Mouse (Mus musculus) gastrocnemius, adult 18-20 months (tissue): ENCODE data around the gene Arhgef11. TPM values are rescaled to one million over a fixed set of nuclear protein-coding genes. Genes with fewer than 3 reads are reported as not detected.

Experiments used
- DNase-seq: peaks from one replicate; pipeline ENCODE4 v3.0.0; 2021; ENCODE audit warnings: low spot score
- total RNA-seq, 2 experiments: library from RNA; stranded (reverse); gene quantifications; 2 replicates each; pipeline ENCODE4 v1.2.3; 2021

The Arhgef11 gene
- total RNA-seq, 2 experiments from 2014 or later: 18.5 to 19.9 TPM

DNA sequence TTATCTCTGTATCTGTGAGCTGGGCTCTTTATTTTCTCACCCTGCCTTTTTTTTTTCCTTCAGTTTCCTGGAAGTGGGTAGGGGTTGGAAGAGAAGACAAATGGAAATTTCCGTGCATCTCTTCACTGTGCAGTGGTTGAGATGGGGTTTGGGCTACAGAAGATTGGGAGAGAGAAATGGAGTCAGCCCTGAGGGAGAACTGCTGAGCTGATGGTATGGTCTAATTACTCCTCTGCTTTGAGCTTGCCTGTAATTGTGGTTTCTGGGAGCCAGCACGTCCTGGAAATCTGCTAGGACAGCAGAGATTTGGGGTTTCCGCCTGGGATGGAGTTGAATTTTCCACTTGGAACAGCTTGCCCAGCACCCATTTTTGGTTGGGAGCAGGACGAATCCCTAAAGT, 43.1 kb downstream of the Arhgef11 start:
- DNase-seq: no peak

DNA sequence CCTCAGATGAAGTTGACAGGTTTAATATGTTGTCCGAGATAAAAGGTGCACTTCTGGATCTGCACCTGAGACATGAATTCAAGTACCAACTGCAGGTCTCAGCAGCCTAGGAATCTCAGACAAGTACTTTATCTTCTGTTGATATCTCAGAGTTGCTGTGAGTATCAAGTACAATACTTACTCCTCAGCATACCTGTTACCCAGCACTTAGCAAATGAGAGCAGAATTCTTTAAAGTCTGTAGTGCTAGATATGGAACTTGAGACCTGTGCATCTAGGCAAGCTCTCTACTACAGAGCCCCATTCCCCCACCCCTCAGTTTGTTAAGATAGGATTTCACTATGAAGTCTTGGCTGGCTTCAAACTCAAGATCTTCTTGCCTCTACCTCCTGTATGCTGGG, 43.9 kb downstream of the Arhgef11 start:
- no peak for DNase-seq

DNA sequence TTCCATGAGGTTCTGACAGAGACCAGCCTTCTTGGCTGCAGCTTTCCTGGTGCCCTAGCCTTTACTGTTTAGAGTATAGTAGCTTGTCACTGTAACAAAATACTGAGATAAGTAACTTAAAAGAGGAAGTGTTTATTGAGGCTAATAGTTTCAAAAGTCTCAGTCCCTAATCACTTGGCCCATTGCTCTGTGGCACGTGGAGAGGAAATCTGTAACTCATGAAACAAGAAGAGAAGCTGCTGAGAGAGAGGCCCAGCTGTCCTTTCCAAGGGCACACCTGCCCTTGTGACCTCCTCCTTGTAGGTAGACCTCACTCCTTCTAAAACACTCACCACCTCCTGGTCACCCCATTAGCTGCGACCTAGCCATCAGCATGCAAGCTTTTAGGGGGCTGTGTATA, 101.2 kb downstream of the Arhgef11 start:
- DNase-seq: no peak

DNA sequence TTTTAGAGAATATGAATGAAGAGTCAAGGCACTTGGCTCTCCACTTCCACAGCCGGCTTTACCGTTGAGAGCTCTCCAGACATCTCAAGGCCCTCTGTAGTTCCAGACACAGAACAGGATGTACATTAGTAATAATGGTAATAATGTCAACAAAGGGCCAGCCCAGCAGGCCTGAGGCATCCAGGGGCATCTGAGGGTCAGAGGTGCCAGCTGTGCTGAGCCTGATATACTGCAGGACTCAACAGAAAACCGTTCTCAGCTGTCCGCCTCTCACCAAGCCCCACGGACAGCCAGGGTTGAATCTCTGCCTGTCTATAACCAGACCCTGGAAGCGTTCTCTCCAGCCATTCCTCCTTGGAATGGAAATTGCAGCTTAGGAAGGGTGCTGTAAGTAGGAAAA, 107.2 kb downstream of the Arhgef11 start:
- DNase-seq: no peak

DNA sequence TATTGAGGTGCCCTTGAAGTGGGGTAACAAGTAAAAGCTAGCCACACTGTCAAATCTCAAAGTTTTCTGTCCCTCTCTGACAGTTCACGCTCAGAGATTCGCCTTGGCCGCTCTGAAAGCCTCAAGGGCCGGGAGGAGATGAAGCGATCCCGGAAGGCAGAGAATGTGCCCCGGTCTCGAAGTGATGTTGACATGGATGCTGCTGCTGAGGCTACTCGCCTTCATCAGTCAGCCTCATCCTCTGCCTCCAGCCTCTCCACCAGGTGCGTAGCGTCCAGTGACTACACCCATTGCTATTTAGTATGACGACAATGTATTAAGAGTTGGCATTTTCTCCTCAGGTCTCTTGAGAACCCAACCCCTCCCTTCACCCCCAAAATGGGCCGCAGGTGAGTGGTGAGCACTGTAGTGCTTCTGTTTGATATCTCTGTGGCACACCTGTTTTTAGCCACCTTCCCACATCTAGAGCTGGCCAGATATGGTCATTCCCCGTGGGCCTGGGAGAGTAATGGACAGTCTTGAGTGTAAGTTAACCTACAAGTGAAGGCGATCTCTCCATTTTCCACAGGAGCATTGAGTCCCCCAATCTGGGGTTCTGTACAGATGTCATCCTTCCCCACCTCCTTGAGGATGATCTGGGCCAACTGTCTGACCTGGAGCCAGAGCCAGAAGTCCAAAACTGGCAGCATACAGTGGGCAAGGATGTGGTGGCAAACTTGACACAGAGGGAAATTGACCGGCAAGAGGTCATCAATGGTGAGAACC, 108.2 kb downstream of the Arhgef11 start:
- DNase-seq: no peak

DNA sequence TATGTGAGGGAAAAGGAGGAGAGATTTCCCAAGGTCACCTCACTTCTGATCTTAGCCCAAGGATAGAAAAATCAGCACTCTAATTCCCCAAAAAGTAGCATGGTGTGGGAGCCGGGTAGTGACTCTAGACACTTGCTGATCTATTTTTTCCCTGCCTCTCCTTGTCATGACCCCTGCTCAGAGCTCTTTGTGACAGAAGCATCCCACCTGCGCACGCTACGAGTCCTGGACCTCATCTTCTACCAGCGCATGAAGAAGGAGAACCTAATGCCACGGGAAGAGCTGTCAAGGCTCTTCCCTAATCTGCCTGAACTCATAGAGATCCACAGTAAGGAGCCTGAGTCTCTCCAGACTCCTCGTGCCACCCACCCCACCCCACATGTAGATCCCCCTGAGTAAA, 108.8 kb downstream of the Arhgef11 start:
- DNase-seq: no peak

DNA sequence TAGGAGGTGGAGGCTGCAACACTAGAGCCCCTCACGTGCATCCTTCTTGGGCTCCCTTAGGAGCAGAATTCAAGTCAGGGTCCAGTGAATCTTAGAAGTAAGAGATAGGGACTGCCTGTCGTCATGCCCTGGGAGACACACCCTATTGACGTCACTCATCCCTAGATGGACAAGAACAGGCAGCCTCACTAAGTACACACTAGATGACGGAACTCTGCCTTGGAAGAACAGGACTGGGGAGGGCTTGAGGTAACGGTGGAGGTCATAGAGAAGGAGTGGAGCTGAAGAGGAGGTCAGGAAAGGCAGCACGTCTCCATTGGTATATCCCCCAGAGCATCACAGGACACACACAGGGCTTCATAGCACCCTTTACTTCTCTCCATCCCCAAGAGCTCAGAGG, 111.3 kb downstream of the Arhgef11 start:
- DNase-seq: no peak

DNA sequence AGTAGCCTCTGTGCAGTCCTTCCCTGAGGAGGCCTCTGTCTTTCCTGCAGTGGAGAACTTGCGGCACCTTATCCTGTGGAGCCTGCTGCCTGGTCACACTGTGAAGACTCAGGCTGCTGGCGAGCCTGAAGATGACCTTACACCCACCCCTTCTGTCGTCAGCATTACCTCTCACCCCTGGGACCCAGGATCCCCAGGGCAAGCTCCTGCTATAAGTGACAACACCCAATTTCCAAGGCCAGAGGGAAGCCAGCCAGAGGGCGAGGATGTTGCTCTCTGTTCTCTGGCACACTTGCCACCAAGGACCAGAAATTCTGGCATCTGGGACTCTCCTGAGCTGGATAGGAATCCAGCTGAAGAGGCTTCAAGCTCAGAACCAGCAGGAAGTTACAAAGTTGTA, 115.7 kb downstream of the Arhgef11 start:
- DNase-seq: peak; percentile 13

DNA sequence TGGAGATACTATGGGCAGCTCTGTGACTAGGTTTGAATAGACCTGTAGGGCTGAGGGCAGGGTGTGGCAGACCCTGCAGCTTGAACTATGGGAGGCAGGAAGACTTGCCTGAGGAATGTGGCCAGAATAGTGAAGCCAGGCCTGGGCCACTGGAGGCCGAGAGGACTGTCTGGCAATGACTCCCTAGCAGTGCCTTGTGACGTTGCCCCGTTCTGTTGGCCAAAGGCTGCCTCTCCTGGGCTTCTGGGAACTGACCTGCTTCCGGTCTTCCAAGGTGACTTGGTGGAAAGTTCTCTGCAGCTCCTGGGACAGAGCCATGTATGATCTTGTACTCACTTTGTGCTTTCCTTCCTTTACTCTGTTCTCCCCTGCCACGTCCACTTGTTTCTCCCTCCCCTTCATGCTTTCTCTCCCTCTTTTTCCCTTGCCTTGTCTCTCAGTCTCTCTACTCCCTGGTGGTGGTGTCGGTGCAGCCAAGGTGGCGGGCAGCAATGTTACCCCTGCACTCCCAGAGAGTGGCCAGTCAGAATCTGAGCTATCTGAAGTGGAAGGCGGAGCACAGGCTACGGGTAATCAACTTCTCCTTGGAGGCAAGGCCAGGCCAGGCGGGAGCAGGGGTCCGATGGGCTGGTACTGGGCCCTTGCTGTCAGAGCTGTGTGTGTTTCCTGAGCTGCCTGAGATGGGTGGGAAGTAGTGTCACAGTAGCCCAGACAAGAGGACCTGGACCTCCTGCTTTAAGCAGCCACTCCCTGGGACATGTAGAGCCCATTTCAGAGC, 116.8 kb downstream of the Arhgef11 start:
- DNase-seq: no peak

DNA sequence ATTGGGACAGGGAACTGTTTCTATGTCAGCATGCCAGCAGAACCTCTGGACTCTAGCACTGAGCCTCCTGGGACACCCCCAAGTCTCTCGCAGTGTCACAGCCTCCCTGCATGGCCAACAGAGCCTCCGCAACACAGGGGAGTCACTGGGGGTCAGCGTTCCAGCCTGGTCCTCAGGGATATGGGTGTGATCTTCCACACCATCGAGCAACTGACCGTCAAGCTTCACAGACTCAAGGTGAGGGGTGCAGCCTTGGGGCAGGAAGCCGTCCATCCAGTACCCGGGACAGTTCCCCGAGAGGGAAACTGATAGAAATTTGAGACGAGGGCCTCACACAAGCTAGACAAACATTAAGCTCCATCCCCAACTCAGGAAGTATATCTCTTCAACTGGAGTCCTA, 118.0 kb downstream of the Arhgef11 start:
- DNase-seq: no peak

DNA sequence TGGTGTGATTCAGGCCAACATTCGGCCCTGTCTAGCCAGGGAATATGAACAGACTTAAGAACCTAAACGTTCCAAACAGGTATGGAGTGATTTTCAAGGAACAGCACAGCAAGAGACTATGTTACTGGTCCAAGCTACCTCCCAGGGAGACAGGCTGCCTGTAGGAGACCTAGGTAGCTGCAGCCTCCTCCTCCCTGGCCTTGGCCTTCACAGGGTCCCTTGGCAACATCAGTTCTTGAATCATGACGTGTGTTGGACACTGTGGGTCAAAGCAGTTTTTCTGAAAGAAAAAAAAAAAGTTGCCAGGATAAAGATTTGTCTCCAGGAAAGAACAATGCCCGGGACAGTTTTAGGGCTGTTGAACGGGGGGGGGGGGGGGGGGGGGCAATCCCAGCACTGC, 121.5 kb downstream of the Arhgef11 start:
- DNase-seq: no peak

DNA sequence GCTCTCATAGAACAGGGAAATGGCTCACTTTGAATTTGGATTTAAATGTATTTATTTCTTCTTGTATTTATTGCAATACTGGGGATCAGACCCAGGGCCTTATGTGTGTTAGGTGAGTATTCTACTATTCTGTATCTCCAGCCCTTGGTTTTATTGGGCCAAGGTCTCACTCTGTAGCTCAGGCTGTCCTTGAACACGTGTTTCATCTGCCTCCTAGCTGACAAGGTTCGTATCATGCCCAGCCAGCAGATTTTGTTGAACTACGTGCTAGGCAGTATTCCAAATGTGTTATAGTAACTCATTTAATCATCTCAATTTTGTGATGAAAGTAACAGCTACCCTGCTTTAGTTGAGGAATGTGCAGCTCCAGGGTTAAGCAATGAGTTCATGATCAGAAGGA, 124.7 kb downstream of the Arhgef11 start:
- no peak for DNase-seq

DNA sequence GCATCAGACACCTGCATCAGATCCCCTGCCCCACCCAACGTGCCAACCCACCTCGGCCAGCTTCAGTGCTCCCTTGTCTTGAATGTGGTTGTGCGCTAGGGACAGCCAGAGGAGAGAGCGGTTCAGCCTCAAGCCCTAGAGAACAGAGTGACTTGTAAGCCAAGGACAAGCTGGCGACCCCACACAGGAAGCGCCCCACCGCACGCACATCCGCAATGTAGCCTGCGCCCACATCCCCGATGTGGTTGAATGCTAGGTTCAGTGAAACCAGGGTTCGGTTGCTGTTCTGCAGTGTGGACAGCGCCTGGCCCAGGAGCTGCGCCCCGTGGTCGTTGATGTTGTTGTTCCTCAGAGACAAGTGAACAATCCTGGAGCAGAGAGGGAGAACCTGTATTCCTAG, 125.4 kb downstream of the Arhgef11 start:
- DNase-seq: no peak

DNA sequence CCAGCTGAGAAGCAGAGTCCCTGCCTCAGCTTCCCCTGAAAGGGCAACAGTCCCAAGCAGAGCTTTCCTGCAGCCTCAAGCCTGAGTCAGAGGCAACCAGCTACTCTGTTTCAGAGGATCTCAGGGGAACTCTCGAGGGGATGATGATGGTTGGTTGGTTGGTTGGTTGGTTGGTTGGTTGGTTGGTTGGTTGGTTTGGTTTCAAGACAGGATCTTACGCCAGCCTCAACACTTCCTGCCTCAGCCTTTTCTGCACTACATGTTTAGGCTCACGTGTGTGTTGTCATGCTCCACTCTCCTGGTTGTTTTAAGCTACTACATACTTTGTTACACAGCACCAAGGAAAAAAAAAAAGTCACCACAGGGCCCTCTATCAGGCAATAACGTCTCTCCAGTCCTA, 126.6 kb downstream of the Arhgef11 start:
- DNase-seq: no peak

DNA sequence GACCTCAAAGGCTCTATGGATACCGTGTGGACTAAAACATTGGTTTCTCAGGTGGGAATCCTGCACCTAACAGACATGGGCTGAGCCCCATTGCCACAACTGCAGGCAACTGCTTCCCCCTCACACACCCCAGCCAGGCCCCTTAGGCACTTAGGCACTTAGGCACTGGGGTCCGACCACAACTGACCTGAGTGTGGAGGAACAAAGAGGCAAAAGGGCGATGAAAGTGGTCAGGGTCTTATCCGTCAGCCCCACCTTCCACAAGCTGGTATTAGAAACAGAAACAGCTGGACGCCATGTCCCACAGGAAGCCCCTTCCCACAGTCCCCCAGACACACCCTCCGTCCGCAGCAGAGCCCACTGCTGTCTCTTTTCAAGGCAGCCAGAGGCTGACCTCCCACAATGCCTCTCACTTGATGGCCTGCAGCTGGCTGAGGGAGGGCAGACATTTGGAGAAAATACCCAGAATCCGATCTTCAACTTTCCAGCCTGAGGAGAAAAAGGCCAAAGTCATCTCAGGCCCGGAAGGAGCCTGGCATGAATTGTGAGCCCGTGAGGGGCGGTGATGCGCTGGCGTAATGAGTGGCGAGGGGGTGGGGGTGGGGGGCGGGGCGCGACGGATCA, 127.8 kb downstream of the Arhgef11 start:
- DNase-seq: no peak

DNA sequence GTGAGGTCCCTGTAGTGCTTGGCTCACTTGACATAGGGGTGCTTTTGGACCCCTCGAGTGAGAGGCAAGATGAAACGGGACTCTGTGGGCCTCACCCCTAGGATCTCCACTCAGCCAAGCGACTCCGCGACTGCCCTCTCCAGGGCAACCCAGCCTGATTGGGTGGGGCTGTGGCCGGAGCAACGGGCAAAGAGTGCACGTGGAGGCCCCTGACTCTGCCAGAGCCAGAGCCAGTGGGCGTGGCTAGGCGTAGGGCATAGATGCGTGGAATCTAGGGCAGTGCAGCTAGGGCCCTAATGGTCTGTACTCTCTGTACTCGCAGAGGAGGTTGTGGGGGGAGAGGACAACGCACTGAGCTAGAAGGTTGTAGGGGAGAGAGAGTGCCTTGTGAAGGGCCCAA, 131.1 kb downstream of the Arhgef11 start, which contains the start of gene Lrrc71:
TSS of gene Lrrc71 (minus strand) at position 195 of the 400 bp plus-strand sequence.
- DNase-seq: no peak

DNA sequence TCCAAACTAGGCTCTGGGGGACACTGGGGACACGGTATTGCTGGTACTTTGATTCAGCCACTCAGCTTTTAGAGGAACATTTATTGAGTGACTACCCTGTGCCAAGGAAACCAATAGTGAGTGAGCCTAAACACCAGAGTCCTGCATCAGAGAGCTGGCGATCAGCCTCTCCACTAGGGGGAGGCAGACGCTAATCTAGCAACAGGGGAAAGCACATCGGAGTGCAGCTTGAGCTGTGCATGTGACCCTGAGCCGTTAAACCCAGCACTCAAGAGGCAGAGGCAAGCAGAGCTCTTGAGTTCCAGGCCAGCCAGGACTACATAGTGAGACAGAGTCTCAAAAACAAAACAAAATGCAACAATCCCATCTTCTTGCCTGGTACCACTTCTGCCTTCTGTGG, 131.7 kb downstream of the Arhgef11 start:
- peak; percentile 57 for DNase-seq

DNA sequence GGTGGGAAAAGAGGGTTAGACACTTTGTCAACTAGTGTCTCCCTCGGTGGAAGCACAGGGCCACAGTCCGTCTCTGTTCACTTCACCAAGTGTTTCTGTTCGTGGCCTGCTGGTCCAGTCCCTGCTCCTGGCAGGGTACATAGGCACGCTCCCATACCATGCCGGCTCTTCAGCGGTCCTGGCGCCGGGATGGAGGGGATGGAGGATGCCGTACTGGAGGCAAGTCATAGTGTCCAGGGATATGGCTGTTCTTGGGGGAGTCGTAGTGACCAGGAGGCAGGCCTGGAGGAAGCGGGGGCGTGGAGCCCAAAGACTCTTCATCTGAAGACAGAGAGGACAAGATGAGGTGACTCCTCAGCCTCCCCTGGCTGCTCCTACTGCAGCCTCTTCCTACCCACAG, 132.6 kb downstream of the Arhgef11 start:
- DNase-seq: no peak

DNA sequence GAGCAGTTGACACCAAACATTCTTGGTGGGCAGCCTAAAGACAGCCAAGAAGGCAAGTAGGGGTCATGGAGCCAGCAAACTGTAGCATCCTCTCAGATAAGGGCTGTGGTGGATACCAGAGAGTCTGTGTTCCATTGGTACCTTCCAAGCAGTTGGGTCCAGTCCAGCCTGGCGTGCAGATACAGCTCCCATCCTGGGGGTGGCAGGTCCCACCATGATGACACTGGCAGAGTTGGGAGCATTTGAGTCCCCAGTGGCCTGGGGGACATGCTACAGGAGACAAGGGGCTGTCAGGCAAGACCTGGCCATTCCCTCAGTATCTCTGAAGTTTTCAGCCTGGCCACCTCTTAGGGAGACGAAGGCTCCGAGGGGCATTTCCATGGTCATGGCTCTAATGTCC, 135.2 kb downstream of the Arhgef11 start:
- DNase-seq: no peak

DNA sequence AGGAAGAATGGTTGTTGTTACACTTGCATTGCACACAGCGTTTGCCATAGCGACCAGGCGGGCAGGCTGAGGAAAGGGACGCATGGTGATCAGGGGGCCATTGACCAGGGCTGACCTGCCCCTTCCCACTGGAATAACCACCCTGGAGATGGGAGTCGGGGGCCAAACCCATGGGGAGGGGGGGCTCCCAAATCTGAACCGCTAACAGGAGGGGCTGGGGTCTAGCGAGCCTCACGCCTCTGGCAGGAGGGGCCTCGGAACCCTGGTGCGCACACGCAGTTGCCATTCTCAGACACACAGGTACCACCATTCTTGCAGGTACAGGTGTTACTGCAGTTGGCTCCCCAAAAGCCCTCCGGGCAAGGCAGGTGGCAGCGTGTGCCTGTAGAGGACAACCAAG, 136.5 kb downstream of the Arhgef11 start:
- no peak for DNase-seq

DNA sequence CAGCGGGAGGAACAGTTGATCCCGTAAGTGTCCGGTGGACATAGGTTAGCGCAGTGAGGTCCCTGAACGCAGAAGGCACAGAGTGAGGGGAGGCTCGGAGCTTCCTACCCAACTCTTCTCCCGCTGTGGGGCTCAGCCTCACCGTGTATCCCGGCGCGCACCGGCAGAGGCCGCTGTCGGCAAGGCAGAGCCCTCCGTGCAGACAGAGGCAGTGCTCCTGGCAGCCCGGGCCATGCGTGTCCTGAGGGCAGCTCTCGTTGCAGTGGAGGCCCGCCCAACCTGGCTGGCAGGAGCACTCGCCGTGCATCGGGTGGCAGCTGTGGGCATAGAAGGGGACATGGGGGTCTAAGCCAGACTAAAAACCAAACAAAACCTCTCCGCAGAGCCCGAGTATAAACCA, 138.6 kb downstream of the Arhgef11 start:
- peak; percentile 85 for DNase-seq

DNA sequence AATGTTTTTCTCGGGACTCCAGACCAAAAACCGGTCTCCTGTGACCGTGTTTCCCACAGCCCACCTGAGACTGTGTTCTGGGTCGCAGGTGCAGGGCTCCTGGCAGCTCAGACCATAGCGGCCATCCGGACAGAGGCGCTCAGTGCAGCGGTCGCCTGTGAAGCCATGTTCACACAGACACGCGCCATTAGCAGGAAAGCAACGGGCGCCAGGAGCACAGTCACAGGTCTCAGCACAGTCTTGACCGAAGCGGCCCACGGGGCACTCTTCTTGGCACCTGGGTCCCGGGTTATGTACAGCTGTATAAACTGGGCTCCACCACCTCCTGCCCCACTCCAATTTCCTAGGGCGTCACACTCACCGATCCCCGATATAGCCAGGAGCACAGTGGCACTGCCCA, 139.1 kb downstream of the Arhgef11 start:
- no peak for DNase-seq

DNA sequence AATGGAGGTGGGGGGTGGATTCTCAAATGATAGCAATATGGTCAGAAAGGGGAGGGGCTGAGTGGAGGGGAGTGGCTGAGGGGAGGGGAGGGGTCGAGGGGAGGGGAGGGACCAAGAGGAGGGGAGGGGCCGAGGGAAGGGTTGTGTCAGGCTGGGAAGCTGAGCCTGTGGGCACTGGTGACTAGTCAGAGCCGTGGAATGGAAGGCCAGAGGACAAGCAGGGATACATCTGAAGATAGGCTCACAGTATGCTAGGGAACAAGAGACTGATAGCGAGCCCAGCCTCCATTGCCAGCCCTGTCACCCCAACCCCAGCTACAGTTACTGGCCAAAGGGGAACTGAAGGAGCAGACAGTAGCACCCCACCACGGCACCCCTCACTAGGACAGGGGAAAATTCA, 141.3 kb downstream of the Arhgef11 start:
- DNase-seq: no peak
